Mouse (Mus musculus) urinary bladder, postnatal 4 days (tissue): Measurements from ENCODE around the gene 5330417H12Rik.
A peak's percentile ranks its signal among the peaks of the same experiment; 100 is the strongest.

ENCODE experiments used
- DNase-seq, 2 experiments: peaks; one replicate each; pipeline ENCODE4 v3.0.0; 2021 to 2022; ENCODE audit warnings: low spot score in 2 of 2

The 5330417H12Rik gene

GRCm38 (mm10) chr7:107625061-107625460 is at the start of gene 5330417H12Rik:
Gene 5330417H12Rik, minus strand, starts transcription at chr7:107625161.
- no peak for DNase-seq

- DNase-seq = no peak
Observed at GRCm38 (mm10) chr7:107668514-107668913, 43.6 kb upstream of the 5330417H12Rik start.

GRCm38 (mm10) chr7:107666262-107666902 is 41.4 kb upstream of the 5330417H12Rik start:
- no peak for DNase-seq

- DNase-seq = peak in 1 of 2 experiments; percentile 50
Observed at GRCm38 (mm10) chr7:107665586-107666261, 40.8 kb upstream of the 5330417H12Rik start.

GRCm38 (mm10) chr7:107665221-107665585 is 40.2 kb upstream of the 5330417H12Rik start:
- no peak for DNase-seq

GRCm38 (mm10) chr7:107664063-107665056 is 39.4 kb upstream of the 5330417H12Rik start:
- no peak for DNase-seq

GRCm38 (mm10) chr7:107663621-107664020 is 38.7 kb upstream of the 5330417H12Rik start:
- no peak for DNase-seq

- no peak for DNase-seq
Observed at GRCm38 (mm10) chr7:107661843-107662281, 36.9 kb upstream of the 5330417H12Rik start.

GRCm38 (mm10) chr7:107661189-107661842 is 36.4 kb upstream of the 5330417H12Rik start:
- DNase-seq = peak in 1 of 2 experiments; percentile 61

GRCm38 (mm10) chr7:107659186-107659918 is 34.4 kb upstream of the 5330417H12Rik start:
- no peak for DNase-seq

- no peak for DNase-seq
Observed at GRCm38 (mm10) chr7:107656451-107656850, 31.5 kb upstream of the 5330417H12Rik start.

- DNase-seq = no peak
Observed at GRCm38 (mm10) chr7:107651821-107652220, 26.9 kb upstream of the 5330417H12Rik start.

GRCm38 (mm10) chr7:107649990-107650389 is 25.0 kb upstream of the 5330417H12Rik start:
- DNase-seq = no peak

- DNase-seq = no peak
Observed at GRCm38 (mm10) chr7:107648937-107649688, 24.2 kb upstream of the 5330417H12Rik start.

- no peak for DNase-seq
Observed at GRCm38 (mm10) chr7:107644987-107645386, 20.0 kb upstream of the 5330417H12Rik start.

GRCm38 (mm10) chr7:107642586-107643275 is 17.8 kb upstream of the 5330417H12Rik start:
- peak in 1 of 2 experiments; percentile 63 for DNase-seq

GRCm38 (mm10) chr7:107638026-107638425 is 13.1 kb upstream of the 5330417H12Rik start:
- no peak for DNase-seq

- no peak for DNase-seq
Observed at GRCm38 (mm10) chr7:107637398-107637797, 12.4 kb upstream of the 5330417H12Rik start.

GRCm38 (mm10) chr7:107633201-107633600 is 8.2 kb upstream of the 5330417H12Rik start:
- DNase-seq = no peak
